Mouse (Mus musculus) monocyte, adult 2 months (primary cell): ENCODE data around the gene Cetn3.

Experiments used
- DNase-seq, 2 experiments: peaks; one replicate each; pipeline ENCODE4 v3.0.0; 2022; ENCODE audit warnings: low spot score in 2 of 2, low read depth in 1 of 2

The Cetn3 gene

GRCm38 (mm10) chr13:81803713-81804112 lies 20.8 kb downstream of the Cetn3 start:
- no peak for DNase-seq

DNA sequence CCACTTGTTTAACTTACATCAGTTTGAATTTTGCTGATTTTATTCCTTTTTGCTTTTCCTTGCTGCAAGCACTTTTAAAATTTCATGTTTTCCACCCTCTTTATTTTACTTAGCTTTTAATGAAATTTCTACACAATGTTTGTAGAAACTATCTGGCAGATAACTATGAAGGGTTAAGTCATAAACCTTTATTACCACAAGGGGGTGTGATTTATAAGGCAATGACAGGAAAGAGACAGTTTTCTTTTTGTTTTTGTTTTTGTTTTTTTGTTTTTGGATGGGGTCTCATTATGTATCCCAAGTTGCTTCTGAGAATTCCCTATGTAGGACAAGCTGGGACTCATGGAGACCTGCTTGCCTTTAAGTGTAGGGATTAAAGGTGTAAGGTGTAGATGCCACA lies 39.9 kb downstream of the Cetn3 start:
- no peak for DNase-seq

DNA sequence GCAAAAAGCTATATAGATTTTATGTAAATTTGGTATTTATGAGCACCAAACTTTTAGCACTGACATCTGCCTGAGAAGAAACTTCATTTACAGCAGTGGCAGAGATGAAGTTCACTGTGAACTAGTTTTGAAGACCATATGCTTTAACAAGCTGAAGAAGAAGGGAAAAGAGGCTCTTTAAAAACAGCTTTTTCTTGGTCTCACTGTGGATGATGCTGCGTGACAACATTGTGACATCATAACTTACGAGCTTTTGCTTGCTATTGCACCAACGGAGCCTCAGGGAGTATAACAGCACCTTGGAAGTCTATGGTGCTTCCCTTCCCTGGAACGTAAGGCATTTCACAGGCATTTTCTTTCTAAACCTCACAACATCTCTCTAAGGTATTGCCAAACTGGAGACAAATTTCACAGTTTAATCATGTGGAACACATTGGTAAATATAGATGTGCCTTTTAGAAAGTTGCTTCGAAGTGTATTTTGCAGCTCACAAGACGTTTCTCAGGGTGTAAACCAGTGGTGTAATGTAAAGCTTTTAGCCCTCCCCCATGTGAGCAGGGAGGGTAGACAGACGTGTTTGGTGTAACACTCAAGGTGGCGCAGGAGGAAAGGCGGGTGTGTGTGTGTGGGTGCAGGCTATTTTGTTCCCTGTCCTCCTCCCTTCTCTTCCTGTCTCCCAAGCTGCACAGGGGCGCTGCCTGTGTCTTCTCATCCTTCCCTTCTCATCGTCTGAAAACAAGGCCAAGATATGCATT lies 41.9 kb downstream of the Cetn3 start:
- DNase-seq: no peak

DNA sequence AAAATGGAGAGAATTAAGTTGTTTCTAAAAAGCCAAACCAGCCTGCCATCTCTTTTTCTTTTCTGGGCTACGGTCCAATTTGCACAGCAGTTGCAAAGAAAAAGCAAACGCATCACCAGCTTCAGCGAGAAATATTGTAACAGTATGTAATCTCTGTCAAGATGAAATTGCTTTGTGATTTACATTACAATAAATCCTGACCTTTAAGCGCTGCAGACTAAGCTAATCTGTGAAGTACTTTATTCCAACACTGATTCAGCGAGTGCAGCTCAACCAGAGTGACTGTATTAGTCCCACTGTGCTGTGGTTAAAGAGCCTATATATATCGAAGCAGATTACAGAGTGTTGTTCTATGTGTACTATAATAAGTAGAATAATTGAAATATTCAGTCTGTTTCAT lies 45.6 kb downstream of the Cetn3 start:
- no peak for DNase-seq

DNA sequence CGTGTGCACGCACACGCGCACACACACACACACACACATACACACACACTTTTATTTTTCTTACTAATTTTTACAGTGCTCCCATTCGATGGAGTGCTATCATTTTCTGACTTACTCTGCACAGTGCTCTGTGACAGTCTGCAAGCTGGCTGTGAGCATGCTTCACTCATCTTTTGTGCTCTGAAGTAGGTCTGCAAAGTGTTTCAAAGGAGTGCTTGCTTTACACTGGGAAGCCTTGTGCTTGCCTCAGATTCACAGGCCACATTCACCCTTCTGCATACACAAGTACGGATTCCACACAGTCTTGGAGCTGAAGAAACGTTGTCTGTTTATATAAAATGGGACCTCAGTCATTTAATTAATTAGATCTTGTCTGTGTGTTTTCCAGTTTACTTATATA lies 49.0 kb downstream of the Cetn3 start:
- no peak for DNase-seq

- DNase-seq: no peak
Measured at GRCm38 (mm10) chr13:81836386-81837177, 53.7 kb downstream of the Cetn3 start.

DNA sequence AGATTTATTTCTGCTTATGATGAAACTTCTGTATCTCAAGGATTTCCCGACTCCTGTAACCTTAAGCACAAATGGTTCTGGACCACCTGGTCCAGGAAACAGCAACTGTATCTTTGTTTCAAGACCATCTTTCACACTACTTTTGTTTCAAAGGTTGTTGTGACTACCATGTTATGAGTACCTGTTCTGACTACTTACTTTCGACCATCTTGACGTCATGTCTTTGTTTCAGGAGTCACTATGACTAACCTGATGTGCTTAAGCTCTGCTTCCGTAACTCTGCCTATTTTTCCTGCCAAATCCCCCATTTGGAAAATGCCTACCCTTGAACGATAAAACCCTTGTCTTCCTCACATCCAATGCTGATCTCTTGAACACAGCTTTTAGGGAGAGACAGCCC lies 55.1 kb downstream of the Cetn3 start:
- DNase-seq: no peak

DNA sequence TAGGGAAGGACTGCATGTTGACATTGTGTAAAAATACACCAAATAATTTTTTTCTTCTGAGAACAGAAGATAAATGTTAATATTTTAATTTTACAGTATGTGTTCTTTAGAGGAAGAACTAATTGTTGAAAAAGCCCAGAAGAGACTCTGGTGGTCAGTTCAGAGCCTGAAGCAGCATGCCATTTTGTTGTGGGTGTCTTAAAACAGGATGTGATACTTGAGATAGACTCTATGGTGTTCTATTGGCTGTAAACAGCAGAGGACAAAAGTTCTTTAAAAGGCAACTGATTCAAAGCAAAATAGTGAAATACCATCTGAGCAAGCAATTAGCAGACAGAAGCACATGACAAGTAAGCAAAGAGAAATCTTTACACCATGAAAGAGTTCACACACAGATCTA lies 56.1 kb downstream of the Cetn3 start:
- DNase-seq: no peak

DNA sequence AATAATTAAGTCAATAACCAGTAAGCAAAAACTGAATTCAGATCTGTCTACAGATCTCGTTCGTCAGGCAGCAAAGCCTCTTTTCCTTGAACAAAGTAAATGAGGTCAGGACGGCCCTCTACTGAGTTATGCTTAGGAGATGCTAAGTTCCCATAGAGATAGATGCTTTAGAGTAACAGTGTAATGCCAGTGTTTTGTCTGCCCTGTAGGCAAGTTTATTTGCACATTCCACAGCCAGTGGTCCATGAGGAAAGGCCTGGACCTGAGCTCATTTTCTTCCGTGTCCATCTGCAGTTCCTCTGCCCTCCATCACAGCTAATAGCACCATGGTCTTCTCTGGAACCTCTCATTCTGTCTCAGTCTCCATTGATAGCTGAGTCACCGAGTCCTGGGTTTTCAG lies 57.4 kb downstream of the Cetn3 start:
- no peak for DNase-seq

DNA sequence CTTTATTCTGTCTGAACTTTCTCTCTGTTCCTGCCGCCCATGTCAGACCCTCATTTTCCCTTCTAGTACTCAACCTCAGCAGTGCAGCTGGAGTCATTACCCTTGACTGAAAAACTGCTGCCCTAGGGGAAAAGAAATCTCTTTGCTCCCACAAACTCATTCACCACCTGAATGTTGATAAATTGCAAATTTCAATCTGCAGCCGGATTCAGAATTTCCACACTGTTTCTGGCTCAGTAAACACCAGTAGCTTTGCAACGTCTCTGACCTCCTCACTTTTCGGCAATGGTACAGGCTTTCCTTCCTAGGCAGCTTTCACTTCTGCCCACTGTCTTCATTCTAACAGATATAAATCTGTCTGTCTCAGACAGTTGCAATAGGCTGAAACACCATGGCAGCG lies 57.8 kb downstream of the Cetn3 start:
- DNase-seq: no peak

- no peak for DNase-seq
Measured at GRCm38 (mm10) chr13:81842278-81842677, 59.4 kb downstream of the Cetn3 start.
